Mouse (Mus musculus) cerebellum, postnatal 36 days (tissue): ENCODE measurements around the gene Prkar2b.
A peak's percentile ranks its signal among the peaks of the same experiment; 100 is the strongest.

Source experiments
- DNase-seq, 2 experiments: peaks; one replicate each; pipeline ENCODE4 v3.0.0; 2021 to 2022; ENCODE audit warnings: mixed read lengths in 2 of 2

Gene Prkar2b

GRCm38 (mm10) chr12:31964074-31964473, 97.0 kb downstream of the Prkar2b start:
- DNase-seq, result no peak

GRCm38 (mm10) chr12:31955843-31956242, 105.3 kb downstream of the Prkar2b start:
- DNase-seq, result no peak

- no peak for DNase-seq
Measured at GRCm38 (mm10) chr12:31950659-31951031, 110.5 kb downstream of the Prkar2b start.

GRCm38 (mm10) chr12:31949759-31950658, 111.1 kb downstream of the Prkar2b start, which contains the start of gene Hbp1:
Hbp1 (minus strand) TSS chr12:31950535.
- peak; percentile 99 to 100 for DNase-seq

GRCm38 (mm10) chr12:31949193-31949741, 111.8 kb downstream of the Prkar2b start:
- DNase-seq, result peak; percentile 81 to 88

- no peak for DNase-seq
Measured at GRCm38 (mm10) chr12:31948101-31949000, 112.7 kb downstream of the Prkar2b start.

GRCm38 (mm10) chr12:31947476-31947875, 113.6 kb downstream of the Prkar2b start:
- DNase-seq, result peak in 1 of 2 experiments; percentile 16

GRCm38 (mm10) chr12:31944405-31944804, 116.7 kb downstream of the Prkar2b start:
- no peak for DNase-seq

- no peak for DNase-seq
Measured at GRCm38 (mm10) chr12:31943020-31943654, 118.0 kb downstream of the Prkar2b start.

- DNase-seq, result no peak
Measured at GRCm38 (mm10) chr12:31939026-31939425, 122.1 kb downstream of the Prkar2b start.

GRCm38 (mm10) chr12:31938391-31938997, 122.6 kb downstream of the Prkar2b start:
- no peak for DNase-seq

GRCm38 (mm10) chr12:31937613-31938012, 123.5 kb downstream of the Prkar2b start:
- DNase-seq, result no peak

- no peak for DNase-seq
Measured at GRCm38 (mm10) chr12:31936657-31937300, 124.3 kb downstream of the Prkar2b start.

- no peak for DNase-seq
Measured at GRCm38 (mm10) chr12:31931818-31932217, 129.3 kb downstream of the Prkar2b start.

- DNase-seq, result no peak
Measured at GRCm38 (mm10) chr12:31928498-31928897, 132.6 kb downstream of the Prkar2b start.

- DNase-seq, result peak; percentile 97 to 98
Measured at GRCm38 (mm10) chr12:31926661-31927061, 134.4 kb downstream of the Prkar2b start.

GRCm38 (mm10) chr12:31925343-31925742, 135.8 kb downstream of the Prkar2b start:
- DNase-seq, result peak in 1 of 2 experiments; percentile 36

- DNase-seq, result no peak
Measured at GRCm38 (mm10) chr12:31924135-31924534, 137.0 kb downstream of the Prkar2b start.

GRCm38 (mm10) chr12:31920464-31921405, 140.4 kb downstream of the Prkar2b start:
- no peak for DNase-seq

- peak; percentile 79 to 85 for DNase-seq
Measured at GRCm38 (mm10) chr12:31917245-31917644, 143.9 kb downstream of the Prkar2b start.
